Mouse (Mus musculus) liver (tissue): ENCODE results near the gene Cep78.

ENCODE experiments used
- DNase-seq: peaks from one replicate; pipeline ENCODE4 v3.0.0-alpha.2; 2020; ENCODE audit warnings: mixed read lengths

Gene Cep78

GRCm38 (mm10) chr19:15965082-15965481 is 19.7 kb downstream of the Cep78 start:
- no peak for DNase-seq

GRCm38 (mm10) chr19:15964533-15964932 is 20.3 kb downstream of the Cep78 start:
- DNase-seq = no peak

GRCm38 (mm10) chr19:15963011-15963695 is 21.6 kb downstream of the Cep78 start:
- DNase-seq = no peak

- DNase-seq = no peak
Measured at GRCm38 (mm10) chr19:15962313-15962712, 22.5 kb downstream of the Cep78 start.

- no peak for DNase-seq
Measured at GRCm38 (mm10) chr19:15950225-15950624, 34.6 kb downstream of the Cep78 start.

GRCm38 (mm10) chr19:15948867-15949266 is 35.9 kb downstream of the Cep78 start:
- no peak for DNase-seq

- DNase-seq = no peak
Measured at GRCm38 (mm10) chr19:15948426-15948825, 36.4 kb downstream of the Cep78 start.

GRCm38 (mm10) chr19:15947237-15947636 is 37.6 kb downstream of the Cep78 start, which contains the start of gene Psat1:
Gene Psat1, minus strand, starts transcription at chr19:15947337.
- no peak for DNase-seq

GRCm38 (mm10) chr19:15946663-15947062 is 38.1 kb downstream of the Cep78 start:
- DNase-seq = no peak

- DNase-seq = no peak
Measured at GRCm38 (mm10) chr19:15943117-15943423, 41.7 kb downstream of the Cep78 start.

- DNase-seq = no peak
Measured at GRCm38 (mm10) chr19:15942421-15943116, 42.2 kb downstream of the Cep78 start.

- peak; percentile 24 for DNase-seq
Measured at GRCm38 (mm10) chr19:15941399-15941798, 43.4 kb downstream of the Cep78 start.

GRCm38 (mm10) chr19:15925719-15926045 is 59.1 kb downstream of the Cep78 start:
- DNase-seq = peak; percentile 32

- peak; percentile 90 for DNase-seq
Measured at GRCm38 (mm10) chr19:15924866-15925718, 59.7 kb downstream of the Cep78 start.

GRCm38 (mm10) chr19:15924181-15924865 is 60.5 kb downstream of the Cep78 start:
- peak; percentile 72 for DNase-seq

- peak; percentile 63 for DNase-seq
Measured at GRCm38 (mm10) chr19:15923426-15923825, 61.4 kb downstream of the Cep78 start.

GRCm38 (mm10) chr19:15919336-15919735 is 65.5 kb downstream of the Cep78 start:
- no peak for DNase-seq

- DNase-seq = no peak
Measured at GRCm38 (mm10) chr19:15918111-15918510, 66.7 kb downstream of the Cep78 start.

GRCm38 (mm10) chr19:15913249-15913997 is 71.4 kb downstream of the Cep78 start:
- no peak for DNase-seq

GRCm38 (mm10) chr19:15911441-15911840 is 73.3 kb downstream of the Cep78 start:
- DNase-seq = no peak

GRCm38 (mm10) chr19:15910987-15911386 is 73.8 kb downstream of the Cep78 start:
- DNase-seq = no peak

- no peak for DNase-seq
Measured at GRCm38 (mm10) chr19:15910488-15910887, 74.3 kb downstream of the Cep78 start.
